Mouse (Mus musculus): ENCODE measurements at regions not wholly inside any gene's neighbourhood (a gene's known extent, or its start where the extent isn't known, plus 50 kb on each side); places are given as distances from the start of the nearest gene placed in this dataset.

GRCm38 (mm10) chr14:60456767-60457166, 83.7 kb downstream of the Amer2 start:
- Histone ChIP-seq H3K36me3 (ENCODE audit: insufficient read depth, low read length) (no peaks in the 10 kb centered on the region), H3K27ac (ENCODE audit: low read depth, low read length) (no peak overlapping the region), H3K4me3 (ENCODE audit: low read depth, low read length) (no peak overlapping the region), H3K9ac (replicated peaks; ENCODE audit: low read length, poor library complexity, severe bottlenecking) (no peak overlapping the region), H3K27me3 (ENCODE audit: insufficient read depth, low read length) (no peaks in the 10 kb centered on the region), H3K4me1 (ENCODE audit: insufficient read depth, low read length) (no peaks in the 10 kb centered on the region), H3K4me2 (ENCODE audit: low read depth, low read length, poor library complexity, severe bottlenecking) (no peak overlapping the region), H3K9me3 (ENCODE audit: low read length) (no peaks in the 10 kb centered on the region)
- DNase-seq (ENCODE audit: low spot score) = no peak
- WGBS = 56% methylated on average over 9 of the region's 9 CpGs
- no peak for ATAC-seq (ENCODE audit: low FRiP score)
- TF ChIP-seq CTCF (IDR thresholded peaks at IDR 0.05) = no peak

GRCm38 (mm10) chr14:60484996-60485888, 112.2 kb downstream of the Amer2 start:
- DNase-seq (ENCODE audit: low spot score) = peak; percentile 85
- Histone ChIP-seq H3K9me3 (ENCODE audit: low read length) (no peaks in the 10 kb centered on the region), H3K27ac (ENCODE audit: low read depth, low read length) (no peak overlapping the region), H3K36me3 (ENCODE audit: insufficient read depth, low read length) (no peaks in the 10 kb centered on the region), H3K9ac (replicated peaks; ENCODE audit: low read length, poor library complexity, severe bottlenecking) (0 out of 2 replicates have a peak overlapping the region, but pooled peaks have one; percentile 4), H3K4me1 (ENCODE audit: insufficient read depth, low read length) (0 out of 2 replicates have a peak, but pooled peaks cover 3% of the 10 kb centered on the region), H3K4me2 (ENCODE audit: low read depth, low read length, poor library complexity, severe bottlenecking) (peak overlapping the region; percentile 87), H3K27me3 (ENCODE audit: insufficient read depth, low read length) (no peaks in the 10 kb centered on the region), H3K4me3 (ENCODE audit: low read depth, low read length) (peak overlapping the region; percentile 37)
- peak; percentile 89 for ATAC-seq (ENCODE audit: low FRiP score)
- WGBS = under 1% methylated on average over 38 of the region's 38 CpGs
- TF ChIP-seq CTCF (IDR thresholded peaks at IDR 0.05) = no peak

DNA sequence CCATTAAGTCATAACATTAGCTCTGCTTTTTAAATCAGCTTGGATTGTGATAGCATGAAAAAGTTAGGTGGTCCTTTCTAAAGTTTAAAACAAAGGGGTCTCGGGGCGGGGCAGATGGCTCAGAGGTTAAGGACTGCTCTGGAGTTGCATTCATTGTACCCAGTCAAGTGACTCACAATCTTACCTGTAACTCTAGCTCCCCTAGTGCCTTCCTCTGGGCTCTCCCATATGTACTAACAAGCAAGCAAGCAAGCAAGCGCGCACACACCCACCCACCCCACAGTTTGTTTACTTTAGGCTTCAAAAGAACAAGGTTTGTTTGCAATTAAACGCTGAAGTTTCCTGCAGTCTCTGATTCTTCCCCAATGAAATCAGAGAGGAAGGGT, 112.8 kb downstream of the Amer2 start:
- TF ChIP-seq CTCF (IDR thresholded peaks at IDR 0.05) = peak; percentile 62
- 1% methylated on average over 5 of the region's 5 CpGs for WGBS
- ATAC-seq (ENCODE audit: low FRiP score) (peak; percentile 76; the same call in 1 of the 2 replicates), DNase-seq (ENCODE audit: low spot score) (peak; percentile 49)
- Histone ChIP-seq H3K9me3 (ENCODE audit: low read length) (no peaks in the 10 kb centered on the region), H3K4me2 (ENCODE audit: low read depth, low read length, poor library complexity, severe bottlenecking) (peak overlapping the region; percentile 87), H3K4me3 (ENCODE audit: low read depth, low read length) (peak overlapping the region; percentile 37), H3K9ac (replicated peaks; ENCODE audit: low read length, poor library complexity, severe bottlenecking) (0 out of 2 replicates have a peak overlapping the region, but pooled peaks have one; percentile 4), H3K36me3 (ENCODE audit: insufficient read depth, low read length) (no peaks in the 10 kb centered on the region), H3K27ac (ENCODE audit: low read depth, low read length) (no peak overlapping the region), H3K4me1 (ENCODE audit: insufficient read depth, low read length) (0 out of 2 replicates have a peak, but pooled peaks cover 3% of the 10 kb centered on the region), H3K27me3 (ENCODE audit: insufficient read depth, low read length) (no peaks in the 10 kb centered on the region)

- peak overlapping the region; percentile 87 for H3K4me2 ChIP-seq (ENCODE audit: low read depth, low read length, poor library complexity, severe bottlenecking)
- no peak for ATAC-seq (ENCODE audit: low FRiP score)
- no peaks in the 10 kb centered on the region for H3K27me3 ChIP-seq (ENCODE audit: insufficient read depth, low read length)
- 0 out of 2 replicates have a peak, but pooled peaks cover 3% of the 10 kb centered on the region for H3K4me1 ChIP-seq (ENCODE audit: insufficient read depth, low read length)
- peak; percentile 2 for DNase-seq (ENCODE audit: low spot score)
- WGBS = 4% methylated on average over 9 of the region's 9 CpGs
- TF ChIP-seq CTCF (IDR thresholded peaks at IDR 0.05) = no peak
- H3K27ac ChIP-seq (ENCODE audit: low read depth, low read length) = no peak overlapping the region
- H3K9me3 ChIP-seq (ENCODE audit: low read length) = no peaks in the 10 kb centered on the region
- no peak overlapping the region for H3K9ac ChIP-seq (replicated peaks; ENCODE audit: low read length, poor library complexity, severe bottlenecking)
- no peak overlapping the region for H3K4me3 ChIP-seq (ENCODE audit: low read depth, low read length)
- H3K36me3 ChIP-seq (ENCODE audit: insufficient read depth, low read length) = no peaks in the 10 kb centered on the region
These were observed 113.3 kb downstream of the Amer2 start for GRCm38 (mm10) chr14:60486278-60486935.

- 87% methylated on average over 4 of the region's 4 CpGs for WGBS
- Histone ChIP-seq H3K9ac (replicated peaks; ENCODE audit: low read length, poor library complexity, severe bottlenecking) (no peak overlapping the region), H3K27ac (ENCODE audit: low read depth, low read length) (no peak overlapping the region), H3K4me2 (ENCODE audit: low read depth, low read length, poor library complexity, severe bottlenecking) (no peak overlapping the region), H3K36me3 (ENCODE audit: insufficient read depth, low read length) (no peaks in the 10 kb centered on the region), H3K27me3 (ENCODE audit: insufficient read depth, low read length) (no peaks in the 10 kb centered on the region), H3K4me3 (ENCODE audit: low read depth, low read length) (no peak overlapping the region), H3K9me3 (ENCODE audit: low read length) (no peaks in the 10 kb centered on the region), H3K4me1 (ENCODE audit: insufficient read depth, low read length) (0 out of 2 replicates have a peak, but pooled peaks cover 3% of the 10 kb centered on the region)
- TF ChIP-seq CTCF (IDR thresholded peaks at IDR 0.05) = no peak
- peak; percentile 5 for DNase-seq (ENCODE audit: low spot score)
- ATAC-seq (ENCODE audit: low FRiP score) = no peak
These were observed 116.1 kb downstream of the Amer2 start for GRCm38 (mm10) chr14:60489111-60489510.

GRCm38 (mm10) chr14:60490886-60491285, 117.8 kb downstream of the Amer2 start:
- 92% methylated on average over 2 of the region's 2 CpGs for WGBS
- no peak overlapping the region for H3K27ac ChIP-seq (ENCODE audit: low read depth, low read length)
- H3K36me3 ChIP-seq (ENCODE audit: insufficient read depth, low read length) = no peaks in the 10 kb centered on the region
- H3K9me3 ChIP-seq (ENCODE audit: low read length) = no peaks in the 10 kb centered on the region
- H3K27me3 ChIP-seq (ENCODE audit: insufficient read depth, low read length) = no peaks in the 10 kb centered on the region
- H3K4me1 ChIP-seq (ENCODE audit: insufficient read depth, low read length) = no peaks in the 10 kb centered on the region
- DNase-seq (ENCODE audit: low spot score) (no peak), ATAC-seq (ENCODE audit: low FRiP score) (no peak)
- no peak overlapping the region for H3K9ac ChIP-seq (replicated peaks; ENCODE audit: low read length, poor library complexity, severe bottlenecking)
- H3K4me2 ChIP-seq (ENCODE audit: low read depth, low read length, poor library complexity, severe bottlenecking) = no peak overlapping the region
- no peak for TF ChIP-seq CTCF (IDR thresholded peaks at IDR 0.05)
- H3K4me3 ChIP-seq (ENCODE audit: low read depth, low read length) = no peak overlapping the region
